Mouse (Mus musculus): Measurements from ENCODE around the gene Olfr970.
"Not testable (repeated sequence)": the region's sequence is repeated elsewhere in the genome, so short reads cannot be mapped to it uniquely, and the experiment has no call there.

The Olfr970 gene

DNA sequence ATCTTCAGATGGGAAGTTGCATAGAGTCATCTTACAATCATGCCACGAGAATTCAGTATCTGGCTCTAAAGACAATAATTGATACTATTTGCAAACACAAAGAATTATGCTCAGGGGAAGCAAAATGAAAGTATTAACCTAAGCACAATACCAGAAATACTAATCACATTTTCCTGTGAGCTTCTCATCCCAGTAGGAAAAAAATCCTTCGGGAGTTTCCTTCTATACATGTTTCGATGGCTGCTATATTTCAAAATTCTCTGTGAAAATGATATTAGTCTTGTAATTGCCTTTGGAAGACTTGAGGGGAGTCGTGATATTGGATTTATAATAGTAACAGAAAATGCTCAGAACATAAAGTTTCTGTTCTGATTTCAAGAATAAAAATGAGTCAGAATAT lies at the start of gene Olfr970:
Gene Olfr970, plus strand, starts transcription at position 301 of the 400 bp plus-strand sequence.
- DNase-seq, result no peak

- DNase-seq, result no peak
Measured at GRCm38 (mm10) chr9:39783153-39783552, 25.5 kb upstream of the Olfr970 start, which contains the start of gene Olfr968. Olfr968 (minus strand) TSS chr9:39783253.

DNA sequence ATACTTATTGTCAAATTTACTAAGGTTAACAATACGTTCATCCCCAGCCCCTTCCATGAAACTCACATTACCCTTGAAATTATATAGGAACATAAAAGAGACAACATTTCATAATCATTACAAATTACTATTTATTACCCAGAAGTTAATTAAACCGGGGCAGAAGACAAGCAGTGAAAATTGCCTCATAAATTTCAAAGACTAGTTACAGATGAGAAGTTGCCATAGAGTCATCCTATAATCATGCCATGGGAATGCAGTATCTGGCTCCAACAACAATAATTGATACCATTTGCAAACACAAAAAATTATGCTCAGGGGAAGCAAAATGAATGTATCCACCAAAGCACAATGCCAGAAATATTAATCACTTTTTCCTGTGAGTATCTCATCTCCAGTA lies 18.1 kb upstream of the Olfr970 start, which contains the start of gene Olfr969:
Gene Olfr969, plus strand, starts transcription at position 388 of the 400 bp plus-strand sequence.
- DNase-seq, result no peak

- not testable (repeated sequence) for DNase-seq
Measured at GRCm38 (mm10) chr9:39836576-39836975, 27.9 kb downstream of the Olfr970 start, which contains the start of gene Olfr971. Olfr971 (plus strand) TSS chr9:39836876.

- no peak for DNase-seq
Measured at GRCm38 (mm10) chr9:39866122-39866521, 57.5 kb downstream of the Olfr970 start, which contains the start of gene Olfr972. Olfr972 (plus strand) TSS chr9:39866422.

All from cerebellum, adult 11 months (tissue).